Comparison of ENCODE assay signal across 9 mouse cellular contexts in the genomic region with DNA sequence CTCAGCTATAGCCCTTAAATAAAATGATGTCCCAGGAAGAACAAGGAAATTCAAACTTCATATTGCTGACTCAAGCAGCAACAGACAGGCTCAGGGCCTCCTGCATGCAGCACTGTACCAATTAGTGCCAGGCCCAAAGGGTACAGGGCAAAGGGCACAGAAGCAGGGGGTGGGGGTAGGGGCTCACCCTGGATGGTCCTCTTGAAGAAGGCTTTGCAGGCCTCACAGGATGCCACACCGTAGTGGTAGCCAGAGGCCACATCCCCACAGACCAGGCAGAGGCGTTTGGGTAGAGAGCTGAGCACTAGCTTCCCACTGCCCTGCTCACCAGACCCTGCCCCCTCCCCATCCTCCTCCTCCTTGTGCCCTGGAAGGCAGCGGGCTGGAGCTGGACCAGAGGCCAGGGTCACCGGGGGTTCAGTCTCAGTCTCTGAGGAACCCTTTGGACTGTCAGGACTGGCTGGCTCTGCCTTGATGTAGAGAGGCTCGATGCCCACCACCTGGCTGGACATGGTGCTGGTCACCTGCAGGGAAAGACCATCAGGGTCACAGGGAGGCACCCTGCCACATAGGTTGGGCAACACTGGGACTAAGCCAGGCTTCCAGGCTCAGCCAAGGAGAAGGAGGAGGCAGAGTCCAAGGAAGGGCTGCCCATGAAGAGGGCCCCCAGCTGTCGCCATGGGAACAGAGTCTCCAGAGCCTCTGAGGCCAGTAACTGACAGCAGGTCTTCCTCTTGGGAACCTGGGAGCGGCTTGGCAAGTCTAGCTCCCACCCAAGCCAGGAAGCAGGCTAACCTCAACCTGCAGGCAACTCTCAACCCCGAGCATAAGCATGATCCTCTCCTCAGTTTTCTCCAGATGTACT. TPM values are rescaled to one million over a fixed set of nuclear protein-coding genes. Genes with fewer than 3 reads are reported as not detected.
A peak's percentile ranks its signal among the peaks of the same experiment; 100 is the strongest.
DNase-seq lines count a peak whose midpoint lies in the region; ATAC-seq and TF ChIP-seq lines count a peak whose summit lies in the region.
"Had no signal": no experiment of that assay in that cellular context is flagged by ENCODE, and none has a peak within 500 bp of the region (broad histone marks: within the 10 kb centered on the region; RNA-seq: fewer than 3 reads in every experiment).

No protein-coding gene starts in this region.

- no peak overlapping the region for H3K27ac ChIP-seq in embryonic fibroblast, embryonic 13.5 days (ENCODE audit: insufficient read depth, low read length)
- peak overlapping the region; percentile 95 for H3K27ac ChIP-seq in intestine, embryonic 15.5 days
- peak overlapping the region; percentile 19; the same call in 1 of the 2 replicates for H3K27ac ChIP-seq in liver, postnatal 0 days (ENCODE audit: low read depth)

- no peak for TF ChIP-seq CTCF in embryonic fibroblast, embryonic 13.5 days (IDR thresholded peaks at IDR 0.05; ENCODE audit: borderline replicate concordance, insufficient read depth, low read length)
- TF ChIP-seq CTCF in liver, postnatal 0 days (IDR thresholded peaks at IDR 0.05; ENCODE audit: low read depth): no peak

- H3K36me3 ChIP-seq in erythroblast, embryonic 14.5 days (ENCODE audit: control insufficient read depth): peaks cover 5% of the 10 kb centered on the region
- H3K36me3 ChIP-seq in intestine, embryonic 15.5 days: no peaks in the 10 kb centered on the region
- H3K36me3 ChIP-seq in liver, postnatal 0 days (replicated peaks; ENCODE audit: insufficient read depth, low read length): peaks cover 12% of the 10 kb centered on the region

- no peak for ATAC-seq in erythroblast, adult 5-6 weeks (replicated peaks; ENCODE audit: low FRiP score, poor library complexity, severe bottlenecking)
- ATAC-seq in intestine, embryonic 15.5 days: peak; percentile 50
- ATAC-seq in liver, postnatal 0 days: no peak

- H3K9ac ChIP-seq in intestine, embryonic 15.5 days: peak overlapping the region; percentile 90
- peak overlapping the region; percentile 79 for H3K9ac ChIP-seq in liver, postnatal 0 days (replicated peaks)

- TF ChIP-seq EP300 in liver, postnatal 0 days (IDR thresholded peaks at IDR 0.05; ENCODE audit: low read depth): no peak

- TF ChIP-seq POLR2A in embryonic fibroblast, embryonic 13.5 days (IDR thresholded peaks at IDR 0.05; ENCODE audit: low read depth, low read length): no peak

- DNase-seq in adrenal gland, adult 8-10 months: peak; percentile 68
- DNase-seq in liver, postnatal 0 days: no peak
- DNase-seq in skeletal muscle tissue, adult 2 months (ENCODE audit: low read depth, low spot score): peak; percentile 55
- no peak for DNase-seq in right cerebral cortex, postnatal 14 days

- H3K27me3 ChIP-seq in erythroblast, embryonic 14.5 days (ENCODE audit: control insufficient read depth): peaks cover 24% of the 10 kb centered on the region
- H3K27me3 ChIP-seq in intestine, embryonic 15.5 days (replicated peaks): peaks cover 15% of the 10 kb centered on the region
- H3K27me3 ChIP-seq in liver, postnatal 0 days (ENCODE audit: insufficient read depth, low read length): peaks cover 11% of the 10 kb centered on the region

- H3K4me3 ChIP-seq in erythroblast, embryonic 14.5 days (replicated peaks): peak overlapping the region; percentile 75
- peak overlapping the region; percentile 84 for H3K4me3 ChIP-seq in embryonic fibroblast, embryonic 13.5 days (ENCODE audit: insufficient read depth, low read length)
- H3K4me3 ChIP-seq in intestine, embryonic 15.5 days (replicated peaks): peak overlapping the region; percentile 87
- H3K4me3 ChIP-seq in liver, postnatal 0 days (ENCODE audit: low read depth, low read length): peak overlapping the region; percentile 71

- H3K9me3 ChIP-seq in erythroblast, embryonic 14.5 days (ENCODE audit: control insufficient read depth, low read length): no peaks in the 10 kb centered on the region; the same call in 1 of the 2 replicates
- no peaks in the 10 kb centered on the region for H3K9me3 ChIP-seq in intestine, embryonic 15.5 days
- H3K9me3 ChIP-seq in liver, postnatal 0 days (ENCODE audit: low read length): no peaks in the 10 kb centered on the region

- peaks cover 56% of the 10 kb centered on the region for H3K4me1 ChIP-seq in erythroblast, embryonic 14.5 days (ENCODE audit: control insufficient read depth)
- H3K4me1 ChIP-seq in embryonic fibroblast, embryonic 13.5 days (ENCODE audit: control insufficient read depth, insufficient read depth, low read length): peaks cover 11% of the 10 kb centered on the region; the same call in 1 of the 2 replicates
- peaks cover 21% of the 10 kb centered on the region for H3K4me1 ChIP-seq in intestine, embryonic 15.5 days (replicated peaks)
- H3K4me1 ChIP-seq in liver, postnatal 0 days (ENCODE audit: insufficient read depth): peaks cover 34% of the 10 kb centered on the region

- 37% methylated on average over 8 of the region's 8 CpGs for WGBS in intestine, embryonic 15.5 days
- WGBS in liver, postnatal 0 days (ENCODE audit: insufficient replicate concordance): 37% methylated on average over 8 of the region's 8 CpGs

- peak overlapping the region; percentile 73 for H3K4me2 ChIP-seq in intestine, embryonic 15.5 days (replicated peaks)
- H3K4me2 ChIP-seq in liver, postnatal 0 days (ENCODE audit: low read depth, low read length): peak overlapping the region; percentile 94

RNA-seq across cellular contexts. Expression of a gene that starts 1.5 kb away (rescaled TPM):
- polyA plus RNA-seq in erythroblast, embryonic 14.5 days (2012): 0.51 and 0.55 TPM in 2 replicates
- 3.1 and 5.2 TPM in 2 replicates for total RNA-seq in erythroblast, adult 5-6 weeks (2015; ENCODE audit: low replicate concordance)
- total RNA-seq in erythroblast, adult 5-6 weeks (2017; ENCODE audit: low replicate concordance): 2.4 and 4.2 TPM in 2 replicates
- total RNA-seq in adrenal gland, adult 8-10 months (2022): 10 to 100 TPM; 38.3 to 45.1 (median 44.1) TPM
- polyA plus RNA-seq in embryonic fibroblast, embryonic 13.5 days (2011; ENCODE audit: insufficient read length, low read depth, missing spikeins): 18.6 and 19.7 TPM in 2 replicates
- polyA plus RNA-seq in intestine, embryonic 15.5 days (2015; fragmentation: Nextera tagmentation; extraction: Ambion mirVana): 32.2 and 37.6 TPM in 2 replicates
- polyA plus RNA-seq in liver, postnatal 0 days (2015; fragmentation: Nextera tagmentation; extraction: Ambion mirVana): 7.7 and 8.2 TPM in 2 replicates

RNA-seq across cellular contexts. Expression of a gene that starts 5.1 kb away (rescaled TPM):
- not detected in 2 replicates for polyA plus RNA-seq in erythroblast, embryonic 14.5 days (2012)
- not detected in 2 replicates for total RNA-seq in erythroblast, adult 5-6 weeks (2015; ENCODE audit: low replicate concordance)
- total RNA-seq in erythroblast, adult 5-6 weeks (2017; ENCODE audit: low replicate concordance): not detected in 2 replicates
- total RNA-seq in adrenal gland, adult 8-10 months (2022): not detected
- 0.57 TPM in 1 of 2 replicates, not detected in the other for polyA plus RNA-seq in embryonic fibroblast, embryonic 13.5 days (2011; ENCODE audit: insufficient read length, low read depth, missing spikeins)
- polyA plus RNA-seq in intestine, embryonic 15.5 days (2015; fragmentation: Nextera tagmentation; extraction: Ambion mirVana): 1.1 and 1.6 TPM in 2 replicates
- polyA plus RNA-seq in liver, postnatal 0 days (2015; fragmentation: Nextera tagmentation; extraction: Ambion mirVana): 0.81 TPM in 2 replicates
- total RNA-seq: heart, postnatal 14 days had no signal

RNA-seq across cellular contexts. Expression of a gene that starts 10.2 kb away (rescaled TPM):
- polyA plus RNA-seq in erythroblast, embryonic 14.5 days (2012): 3.8 and 4.5 TPM in 2 replicates
- total RNA-seq in erythroblast, adult 5-6 weeks (2015; ENCODE audit: low replicate concordance): 192 and 238 TPM in 2 replicates
- total RNA-seq in erythroblast, adult 5-6 weeks (2017; ENCODE audit: low replicate concordance): 232 and 266 TPM in 2 replicates
- total RNA-seq in adrenal gland, adult 8-10 months (2022): 100 to 1,000 TPM; 197 to 273 (median 224) TPM
- polyA plus RNA-seq in embryonic fibroblast, embryonic 13.5 days (2011; ENCODE audit: insufficient read length, low read depth, missing spikeins): 161 and 235 TPM in 2 replicates
- polyA plus RNA-seq in intestine, embryonic 15.5 days (2015; fragmentation: Nextera tagmentation; extraction: Ambion mirVana): 184 and 205 TPM in 2 replicates
- 371 and 389 TPM in 2 replicates for polyA plus RNA-seq in liver, postnatal 0 days (2015; fragmentation: Nextera tagmentation; extraction: Ambion mirVana)

RNA-seq across cellular contexts. Expression of a gene that starts 10.6 kb away (rescaled TPM):
- 7.6 and 8.3 TPM in 2 replicates for polyA plus RNA-seq in erythroblast, embryonic 14.5 days (2012)
- total RNA-seq in erythroblast, adult 5-6 weeks (2015; ENCODE audit: low replicate concordance): 46.7 and 49.5 TPM in 2 replicates
- total RNA-seq in erythroblast, adult 5-6 weeks (2017; ENCODE audit: low replicate concordance): 22.7 and 49.4 TPM in 2 replicates
- 100 to 1,000 TPM in 2 of 4 experiments, 10 to 100 TPM in 2; 83.2 to 116 (median 99.0) TPM for total RNA-seq in adrenal gland, adult 8-10 months (2022)
- polyA plus RNA-seq in embryonic fibroblast, embryonic 13.5 days (2011; ENCODE audit: insufficient read length, low read depth, missing spikeins): 61.4 and 74.9 TPM in 2 replicates
- 124 TPM in 2 replicates for polyA plus RNA-seq in intestine, embryonic 15.5 days (2015; fragmentation: Nextera tagmentation; extraction: Ambion mirVana)
- polyA plus RNA-seq in liver, postnatal 0 days (2015; fragmentation: Nextera tagmentation; extraction: Ambion mirVana): 67.1 and 68.6 TPM in 2 replicates

RNA-seq across cellular contexts. Expression of a gene that starts 14.2 kb away (rescaled TPM):
- not detected in 2 replicates for polyA plus RNA-seq in erythroblast, embryonic 14.5 days (2012)
- not detected in 2 replicates for total RNA-seq in erythroblast, adult 5-6 weeks (2015; ENCODE audit: low replicate concordance)
- total RNA-seq in erythroblast, adult 5-6 weeks (2017; ENCODE audit: low replicate concordance): not detected in 2 replicates
- under 1 TPM in 2 of 4 experiments, not detected in 2; 0.14 to 0.24 TPM for total RNA-seq in adrenal gland, adult 8-10 months (2022)
- polyA plus RNA-seq in embryonic fibroblast, embryonic 13.5 days (2011; ENCODE audit: insufficient read length, low read depth, missing spikeins): not detected in 2 replicates
- 0.29 and 0.40 TPM in 2 replicates for polyA plus RNA-seq in intestine, embryonic 15.5 days (2015; fragmentation: Nextera tagmentation; extraction: Ambion mirVana)
- 0.06 and 0.09 TPM in 2 replicates for polyA plus RNA-seq in liver, postnatal 0 days (2015; fragmentation: Nextera tagmentation; extraction: Ambion mirVana)

Comparison
In these comparisons a context has a peak if more than half of its experiments do, and no peak if none do; other contexts are left out.
1. DNase-seq: peak in adrenal gland, adult 8-10 months (single experiment) and skeletal muscle tissue, adult 2 months (single experiment); none in liver, postnatal 0 days (single experiment) and right cerebral cortex, postnatal 14 days (single experiment).
2. RNA of a gene that starts 10.2 kb away (polyA plus RNA-seq): 371 to 389 TPM in liver, postnatal 0 days, 184 to 205 TPM in intestine, embryonic 15.5 days and 161 to 235 TPM in embryonic fibroblast, embryonic 13.5 days; 3.8 to 4.5 TPM in erythroblast, embryonic 14.5 days; every median in the first group is over 10 times any median in the second.
3. Peak in every context shown above with its lines, with median percentiles within 50 percentile points of each other: H3K4me3 ChIP-seq.